Mouse (Mus musculus) kidney, adult 2 months (tissue): ENCODE results near the gene Rad54l. TPM values are rescaled to one million over a fixed set of nuclear protein-coding genes. Genes with fewer than 3 reads are reported as not detected.

Source experiments
- DNase-seq: peaks from one replicate; pipeline ENCODE4 v3.0.0; 2021
- H3K27ac ChIP-seq: fragments of 200-500 bp; 2 replicates; pipeline ENCODE4 v1.5.1; 2012; ENCODE audit warnings: low read depth, low read length, control low read depth, inconsistent platforms; ENCODE audit not compliant: insufficient read depth
- H3K27me3 ChIP-seq: fragments of 200-500 bp; replicated peaks from 2 replicates; pipeline ENCODE4 v1.6.1; 2012; ENCODE audit warnings: mild to moderate bottlenecking, moderate library complexity, low read length, inconsistent platforms; ENCODE audit not compliant: control insufficient read depth, insufficient read depth
- H3K36me3 ChIP-seq: fragments of 200-500 bp; 2 replicates; pipeline ENCODE4 v1.6.1; 2012; ENCODE audit warnings: mild to moderate bottlenecking, moderate library complexity, low read length, inconsistent platforms; ENCODE audit not compliant: control insufficient read depth, insufficient read depth
- H3K4me1 ChIP-seq: fragments of 200-500 bp; 2 replicates; pipeline ENCODE4 v1.6.1; 2011; ENCODE audit warnings: low read length; ENCODE audit not compliant: control insufficient read depth, insufficient read depth
- H3K4me3 ChIP-seq: fragments of 200-500 bp; 2 replicates; pipeline ENCODE4 v1.5.1; 2011; ENCODE audit warnings: mild to moderate bottlenecking, low read depth, low read length, control low read depth; ENCODE audit not compliant: insufficient read depth
- CTCF ChIP-seq: fragments of 200-500 bp; conservative IDR thresholded peaks from 2 replicates; pipeline ENCODE4 v1.5.1; 2011; ENCODE audit warnings: low read depth, mild to moderate bottlenecking, control low read depth, low read length, moderate library complexity, mixed read lengths; ENCODE audit not compliant: insufficient read depth, insufficient read length
- POLR2A ChIP-seq: fragments of 200-500 bp; IDR thresholded peaks from one replicate; pipeline ENCODE4 v1.6.1; 2011; ENCODE audit warnings: low read depth, low read length, control low read depth
- WGBS: fragments of 180-500 bp; shearing (Covaris S2); methylation state at CpG from one replicate; pipeline ENCODE4 v1.1.7; 2018; 5-methylcytosine and 5-hydroxymethylcytosine counted together
- polyA plus RNA-seq: library from polyadenylated mRNA; depleted of rRNA; stranded (reverse); fragments of >200 nt; gene quantifications from 2 replicates; pipeline ENCODE4 v1.2.3, GENCODE M21; 2012; rRNA removed

The Rad54l gene
- polyA plus RNA-seq, 1 experiment = 0.31 TPM

DNA sequence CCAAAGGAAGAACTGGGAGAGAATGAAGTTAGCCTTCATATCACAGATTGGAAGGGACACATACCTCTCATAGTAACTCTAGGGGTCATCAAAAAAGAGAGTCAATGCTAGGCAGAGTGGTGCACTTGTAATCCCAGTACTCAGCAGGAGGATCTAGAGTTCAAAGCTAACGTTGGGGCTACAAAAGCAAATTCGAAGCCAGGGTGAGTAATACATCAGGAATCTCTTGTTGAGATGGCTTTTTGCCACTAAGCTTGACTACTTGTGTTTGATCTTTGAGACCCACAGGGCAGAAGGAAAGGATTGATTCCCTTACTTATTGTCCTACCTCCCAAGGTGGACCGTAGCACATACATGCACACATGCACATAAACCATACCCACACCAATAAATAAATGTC is 74.3 kb downstream of the Rad54l start:
- no peak for DNase-seq
- H3K27me3 ChIP-seq = no peaks in the 10 kb centered on the region
- no peak overlapping the region for H3K27ac ChIP-seq
- WGBS = 79% methylated on average over 3 of the region's 3 CpGs
- H3K4me1 ChIP-seq = no peaks in the 10 kb centered on the region; the same call in 1 of the 2 replicates
- no peak for TF ChIP-seq CTCF
- H3K36me3 ChIP-seq = no peaks in the 10 kb centered on the region
- no peak overlapping the region for H3K4me3 ChIP-seq

DNA sequence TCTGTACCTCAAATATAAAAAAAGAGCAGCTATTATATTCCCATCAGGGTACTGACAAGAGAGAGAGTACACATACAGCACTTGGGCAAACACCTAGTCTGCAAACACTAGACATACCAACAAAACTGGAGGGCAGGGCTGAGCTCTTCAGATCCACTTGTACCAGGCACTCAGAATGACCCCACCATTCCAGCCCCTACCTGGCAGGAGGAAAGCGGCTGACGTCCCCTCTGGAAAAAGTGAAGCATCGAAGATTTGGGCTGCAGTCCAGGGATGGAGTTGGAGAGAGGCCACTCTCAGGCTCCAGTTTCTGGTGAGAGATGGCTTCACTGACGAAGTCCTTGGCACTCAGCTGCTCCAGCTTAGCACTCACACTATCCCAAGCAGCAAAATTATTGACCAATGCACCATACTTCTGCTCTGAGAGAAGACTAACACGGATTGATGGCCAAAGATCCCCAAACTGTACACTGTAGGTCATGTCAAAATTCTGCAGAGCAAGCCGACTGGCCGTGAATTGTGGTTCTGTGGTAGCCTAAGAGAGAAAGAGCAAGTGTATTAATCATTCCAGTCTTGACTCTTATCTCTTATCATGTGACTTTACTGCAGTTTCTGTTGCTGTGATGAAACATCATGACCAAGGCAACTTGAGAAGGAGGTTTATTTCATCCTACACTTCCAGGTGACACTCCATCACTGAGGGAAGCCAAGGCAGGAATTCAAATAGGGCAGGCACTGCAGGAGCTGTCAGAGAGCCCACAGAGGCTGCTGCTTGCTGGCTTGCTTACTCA is 75.2 kb downstream of the Rad54l start:
- Histone ChIP-seq H3K36me3 (no peaks in the 10 kb centered on the region), H3K4me3 (no peak overlapping the region), H3K27me3 (no peaks in the 10 kb centered on the region), H3K4me1 (no peaks in the 10 kb centered on the region; the same call in 1 of the 2 replicates), H3K27ac (no peak overlapping the region)
- no peak for TF ChIP-seq POLR2A
- TF ChIP-seq CTCF = no peak
- 79% methylated on average over 7 of the region's 7 CpGs for WGBS
- DNase-seq = no peak

DNA sequence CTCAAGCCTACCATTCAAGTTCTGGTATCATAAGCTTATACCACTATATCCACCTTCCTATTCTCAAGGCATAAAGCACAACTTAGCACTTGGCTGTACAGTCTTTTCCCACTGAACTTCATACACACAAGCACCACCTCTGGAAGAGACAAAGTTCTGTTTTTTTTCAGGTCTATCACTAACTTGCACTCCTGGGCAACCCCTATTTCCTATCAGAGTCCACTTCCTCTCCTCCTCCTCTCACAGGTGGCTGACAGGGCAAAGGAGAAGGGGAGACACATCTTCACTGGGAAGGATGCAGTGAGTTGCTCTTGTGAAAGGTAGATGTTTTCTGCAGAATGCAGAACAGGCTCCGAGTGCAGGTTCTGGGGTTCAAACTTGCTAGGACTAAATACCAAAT is 75.8 kb downstream of the Rad54l start:
- H3K4me1 ChIP-seq = no peaks in the 10 kb centered on the region
- H3K27me3 ChIP-seq = no peaks in the 10 kb centered on the region
- H3K27ac ChIP-seq = no peak overlapping the region
- no peak overlapping the region for H3K4me3 ChIP-seq
- H3K36me3 ChIP-seq = no peaks in the 10 kb centered on the region; the same call in 1 of the 2 replicates
- DNase-seq = no peak
- 93% methylated on average over 1 of the region's 1 CpGs for WGBS
- TF ChIP-seq POLR2A = no peak
- no peak for TF ChIP-seq CTCF

DNA sequence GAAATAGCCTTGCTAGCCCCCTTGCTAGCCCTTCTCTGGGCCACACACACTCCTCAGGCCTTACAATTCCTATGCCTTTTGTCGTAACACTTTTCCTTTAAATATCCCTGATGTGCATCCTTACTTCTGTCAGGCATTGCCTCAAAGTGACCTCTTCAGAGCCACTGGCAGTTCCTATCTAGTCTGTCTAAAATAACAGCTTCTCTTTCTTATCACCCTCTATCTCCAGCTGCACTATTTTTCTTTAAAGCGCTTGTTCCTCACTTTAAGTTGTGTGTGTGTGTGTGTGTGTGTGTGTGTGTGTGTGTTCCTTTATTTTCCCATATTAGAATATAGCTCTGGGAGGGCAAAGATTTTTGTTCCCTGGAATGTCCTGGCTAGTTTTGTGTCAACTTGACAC is 76.9 kb downstream of the Rad54l start:
- no peak for TF ChIP-seq CTCF
- TF ChIP-seq POLR2A = no peak
- 95% methylated on average over 2 of the region's 2 CpGs for WGBS
- H3K36me3 ChIP-seq = no peaks in the 10 kb centered on the region; the same call in none of the 2 replicates
- no peak overlapping the region for H3K27ac ChIP-seq
- no peaks in the 10 kb centered on the region for H3K27me3 ChIP-seq
- DNase-seq = no peak
- no peaks in the 10 kb centered on the region for H3K4me1 ChIP-seq
- H3K4me3 ChIP-seq = no peak overlapping the region

Other genes with a start within 250 kb of the Rad54l start
- gene Kncn, start 239.3 kb downstream of the Rad54l start, polyA plus RNA-seq = 0.07 TPM in 1 of 2 replicates, not detected in the other
- gene 6430628N08Rik, start 233.0 kb downstream of the Rad54l start, polyA plus RNA-seq = not detected in 2 replicates
- gene Dmbx1, start 183.8 kb downstream of the Rad54l start, polyA plus RNA-seq = not detected in 2 replicates
- 34.7 and 38.6 TPM in 2 replicates for gene Faah, start 105.8 kb downstream of the Rad54l start, polyA plus RNA-seq
- gene Nsun4, start 69.8 kb downstream of the Rad54l start, polyA plus RNA-seq = 14.5 and 16.7 TPM in 2 replicates
- gene Uqcrh, start 48.6 kb downstream of the Rad54l start, polyA plus RNA-seq = 355 and 608 TPM in 2 replicates
- gene Lrrc41, start 48.4 kb downstream of the Rad54l start, polyA plus RNA-seq = 47.3 and 56.4 TPM in 2 replicates
- 46.0 and 52.5 TPM in 2 replicates for gene Pomgnt1, start 150 bp upstream of the Rad54l start, polyA plus RNA-seq
- 6.3 and 6.5 TPM in 2 replicates for gene Lurap1, start 27.6 kb upstream of the Rad54l start, polyA plus RNA-seq
- gene Tspan1, start 43.9 kb upstream of the Rad54l start, polyA plus RNA-seq = 44.0 TPM in 2 replicates
- not detected in 2 replicates for gene 1700042G07Rik, start 49.7 kb upstream of the Rad54l start, polyA plus RNA-seq
- not detected in 2 replicates for gene Gm49337, start 49.7 kb upstream of the Rad54l start, polyA plus RNA-seq
- 14.6 and 20.8 TPM in 2 replicates for gene Pik3r3, start 97.9 kb upstream of the Rad54l start, polyA plus RNA-seq